Mouse (Mus musculus) liver, embryonic 13.5 days (tissue): Measurements from ENCODE around the gene Rbms3. TPM values are rescaled to one million over a fixed set of nuclear protein-coding genes. Genes with fewer than 3 reads are reported as not detected.

ENCODE experiments used
- ATAC-seq: fragments of 200-750 bp; cut with Nextera tagmentation; 2 replicates; pipeline ENCODE4 v1.8.0; 2017; ENCODE audit warnings: low read depth, mild to moderate bottlenecking, moderate number of reproducible peaks, moderate library complexity
- DNase-seq: peaks from one replicate; pipeline ENCODE4 v3.0.0; 2022
- H3K27ac ChIP-seq: fragments of 300-500 bp; sonication (generic); 2 replicates; pipeline ENCODE4 v1.5.1; 2015; ENCODE audit warnings: moderate library complexity, mild to moderate bottlenecking, inconsistent platforms
- H3K27me3 ChIP-seq: fragments of 300-500 bp; sonication (generic); 2 replicates; pipeline ENCODE4 v1.6.1; 2015; ENCODE audit warnings: mild to moderate bottlenecking, inconsistent platforms
- H3K36me3 ChIP-seq: fragments of 300-500 bp; sonication (generic); 2 replicates; pipeline ENCODE4 v1.6.1; 2015; ENCODE audit warnings: mild to moderate bottlenecking, inconsistent platforms
- H3K4me1 ChIP-seq: fragments of 300-500 bp; sonication (generic); replicated peaks from 2 replicates; pipeline ENCODE4 v1.6.1; 2015; ENCODE audit warnings: inconsistent platforms
- H3K4me2 ChIP-seq: fragments of 300-500 bp; sonication (generic); 2 replicates; pipeline ENCODE4 v1.6.1; 2015; ENCODE audit warnings: inconsistent platforms, mild to moderate bottlenecking, moderate library complexity
- H3K4me3 ChIP-seq: fragments of 300-500 bp; sonication (generic); replicated peaks from 2 replicates; pipeline ENCODE4 v1.5.1; 2015; ENCODE audit warnings: mild to moderate bottlenecking, inconsistent platforms
- H3K9ac ChIP-seq: fragments of 300-500 bp; sonication (generic); 2 replicates; pipeline ENCODE4 v1.6.1; 2015; ENCODE audit warnings: mild to moderate bottlenecking, inconsistent platforms
- H3K9me3 ChIP-seq: fragments of 300-500 bp; sonication (generic); replicated peaks from 2 replicates; pipeline ENCODE4 v1.6.1; 2016; ENCODE audit warnings: inconsistent platforms
- WGBS: fragments of 180-500 bp; shearing (Covaris S2); methylation state at CpG from one replicate; pipeline ENCODE4 v1.1.7; 2015; ENCODE audit not compliant: insufficient replicate concordance; 5-methylcytosine and 5-hydroxymethylcytosine counted together
- polyA plus RNA-seq: library from polyadenylated mRNA; unstranded; fragments of >200 nt; fragmentation: Nextera tagmentation; extraction: Ambion mirVana; gene quantifications from 2 replicates; pipeline ENCODE4 v1.2.1, GENCODE M21; 2015

Gene Rbms3
- polyA plus RNA-seq, 1 experiment from 2014 or later = 5.1 TPM

- no peaks in the 10 kb centered on the region for H3K4me1 ChIP-seq
- ATAC-seq (no peak), DNase-seq (no peak)
- no peaks in the 10 kb centered on the region for H3K36me3 ChIP-seq
- H3K4me2 ChIP-seq = no peak overlapping the region
- WGBS = 42% methylated on average over 2 of the region's 2 CpGs
- no peaks in the 10 kb centered on the region for H3K27me3 ChIP-seq
- no peak overlapping the region for H3K27ac ChIP-seq
- no peak overlapping the region for H3K4me3 ChIP-seq
- no peaks in the 10 kb centered on the region for H3K9me3 ChIP-seq
- no peak overlapping the region for H3K9ac ChIP-seq
Measured at GRCm38 (mm10) chr9:116676445-116676844, 953.3 kb downstream of the Rbms3 start.

GRCm38 (mm10) chr9:116674191-116674590 lies 955.5 kb downstream of the Rbms3 start:
- H3K36me3 ChIP-seq = no peaks in the 10 kb centered on the region
- ATAC-seq = no peak
- no peak overlapping the region for H3K4me3 ChIP-seq
- no peaks in the 10 kb centered on the region for H3K27me3 ChIP-seq
- H3K4me1 ChIP-seq = no peaks in the 10 kb centered on the region
- H3K27ac ChIP-seq = no peak overlapping the region
- no peak for DNase-seq
- 80% methylated on average over 4 of the region's 4 CpGs for WGBS
- no peaks in the 10 kb centered on the region for H3K9me3 ChIP-seq
- no peak overlapping the region for H3K9ac ChIP-seq
- H3K4me2 ChIP-seq = no peak overlapping the region

GRCm38 (mm10) chr9:116661026-116661425 lies 968.7 kb downstream of the Rbms3 start:
- no peaks in the 10 kb centered on the region for H3K36me3 ChIP-seq

DNA sequence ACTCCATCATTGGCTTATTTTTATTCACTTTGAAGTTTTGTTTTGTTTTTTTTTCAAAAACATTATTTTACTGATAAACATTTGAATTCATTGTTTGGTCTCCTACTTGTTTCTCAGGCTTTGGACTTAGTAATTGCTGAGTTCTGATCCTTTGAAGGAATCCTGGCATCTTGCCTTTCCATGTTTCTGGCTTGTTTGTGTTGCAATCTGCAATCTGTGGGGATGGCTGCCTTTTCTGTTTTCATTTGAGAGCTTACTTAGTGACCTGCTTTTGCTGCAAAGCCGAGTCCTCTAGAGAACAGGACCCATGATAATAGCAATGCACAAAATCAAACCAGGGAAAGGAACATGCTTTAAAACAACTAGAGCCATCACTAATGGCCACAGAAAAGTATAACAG lies 969.8 kb downstream of the Rbms3 start:
- Histone ChIP-seq H3K27me3 (no peaks in the 10 kb centered on the region), H3K4me2 (no peak overlapping the region), H3K9ac (no peak overlapping the region), H3K36me3 (no peaks in the 10 kb centered on the region), H3K4me3 (no peak overlapping the region), H3K9me3 (no peaks in the 10 kb centered on the region), H3K4me1 (no peaks in the 10 kb centered on the region), H3K27ac (no peak overlapping the region)
- WGBS = 62% methylated on average over 1 of the region's 1 CpGs
- DNase-seq = no peak
- ATAC-seq = no peak

More at GRCm38 (mm10) chr9:116661026-116661425, 968.7 kb downstream of the Rbms3 start:
- no peaks in the 10 kb centered on the region for H3K4me1 ChIP-seq
- H3K4me2 ChIP-seq = no peak overlapping the region
- H3K27ac ChIP-seq = no peak overlapping the region
- DNase-seq (no peak), ATAC-seq (no peak)
- 42% methylated on average over 4 of the region's 4 CpGs for WGBS
- H3K9me3 ChIP-seq = no peaks in the 10 kb centered on the region
- H3K27me3 ChIP-seq = no peaks in the 10 kb centered on the region
- no peak overlapping the region for H3K9ac ChIP-seq
- H3K4me3 ChIP-seq = no peak overlapping the region

- Histone ChIP-seq H3K9me3 (no peaks in the 10 kb centered on the region), H3K4me2 (no peak overlapping the region), H3K27me3 (no peaks in the 10 kb centered on the region), H3K36me3 (no peaks in the 10 kb centered on the region), H3K4me1 (no peaks in the 10 kb centered on the region), H3K27ac (no peak overlapping the region), H3K9ac (no peak overlapping the region), H3K4me3 (no peak overlapping the region)
- DNase-seq (no peak), ATAC-seq (no peak)
- WGBS = 56% methylated on average over 2 of the region's 2 CpGs
Measured at GRCm38 (mm10) chr9:116657141-116657540, 972.6 kb downstream of the Rbms3 start.

GRCm38 (mm10) chr9:116651414-116651813 lies 978.3 kb downstream of the Rbms3 start:
- Histone ChIP-seq H3K27ac (no peak overlapping the region), H3K4me3 (no peak overlapping the region), H3K4me2 (no peak overlapping the region), H3K27me3 (no peaks in the 10 kb centered on the region), H3K9me3 (no peaks in the 10 kb centered on the region), H3K9ac (no peak overlapping the region), H3K36me3 (no peaks in the 10 kb centered on the region), H3K4me1 (no peaks in the 10 kb centered on the region)
- ATAC-seq (no peak), DNase-seq (no peak)
- WGBS = 78% methylated on average over 1 of the region's 1 CpGs

- no peak for DNase-seq
- Histone ChIP-seq H3K4me2 (no peak overlapping the region), H3K27me3 (no peaks in the 10 kb centered on the region), H3K36me3 (no peaks in the 10 kb centered on the region), H3K27ac (no peak overlapping the region), H3K9me3 (no peaks in the 10 kb centered on the region), H3K4me3 (no peak overlapping the region), H3K9ac (no peak overlapping the region), H3K4me1 (no peaks in the 10 kb centered on the region)
- ATAC-seq = no peak
- 62% methylated on average over 4 of the region's 4 CpGs for WGBS
Measured at GRCm38 (mm10) chr9:116649955-116650354, 979.8 kb downstream of the Rbms3 start.

GRCm38 (mm10) chr9:116649086-116649792 lies 980.5 kb downstream of the Rbms3 start:
- Histone ChIP-seq H3K27me3 (no peaks in the 10 kb centered on the region), H3K4me3 (no peak overlapping the region), H3K9me3 (no peaks in the 10 kb centered on the region), H3K9ac (no peak overlapping the region), H3K4me1 (no peaks in the 10 kb centered on the region), H3K36me3 (no peaks in the 10 kb centered on the region), H3K4me2 (no peak overlapping the region), H3K27ac (no peak overlapping the region)
- ATAC-seq (no peak), DNase-seq (no peak)
- 41% methylated on average over 9 of the region's 9 CpGs for WGBS

- WGBS = 69% methylated on average over 8 of the region's 8 CpGs
- Histone ChIP-seq H3K4me3 (no peak overlapping the region), H3K9ac (no peak overlapping the region), H3K4me1 (no peaks in the 10 kb centered on the region), H3K27ac (no peak overlapping the region), H3K9me3 (no peaks in the 10 kb centered on the region), H3K27me3 (no peaks in the 10 kb centered on the region), H3K36me3 (no peaks in the 10 kb centered on the region), H3K4me2 (no peak overlapping the region)
- DNase-seq = no peak
- ATAC-seq = no peak
Measured at GRCm38 (mm10) chr9:116644616-116645015, 985.1 kb downstream of the Rbms3 start.

GRCm38 (mm10) chr9:116640302-116640679 lies 989.4 kb downstream of the Rbms3 start:
- DNase-seq = no peak
- 40% methylated on average over 4 of the region's 4 CpGs for WGBS
- Histone ChIP-seq H3K9ac (no peak overlapping the region), H3K36me3 (no peaks in the 10 kb centered on the region), H3K4me1 (no peaks in the 10 kb centered on the region), H3K4me2 (no peak overlapping the region), H3K27me3 (no peaks in the 10 kb centered on the region), H3K9me3 (no peaks in the 10 kb centered on the region), H3K27ac (no peak overlapping the region), H3K4me3 (no peak overlapping the region)
- no peak for ATAC-seq

- no peak overlapping the region for H3K4me2 ChIP-seq
- ATAC-seq (no peak), DNase-seq (no peak)
- no peaks in the 10 kb centered on the region for H3K27me3 ChIP-seq
- H3K4me3 ChIP-seq = no peak overlapping the region
- H3K27ac ChIP-seq = no peak overlapping the region
- H3K4me1 ChIP-seq = no peaks in the 10 kb centered on the region
- H3K36me3 ChIP-seq = no peaks in the 10 kb centered on the region
- no peaks in the 10 kb centered on the region for H3K9me3 ChIP-seq
- no peak overlapping the region for H3K9ac ChIP-seq
- 47% methylated on average over 8 of the region's 8 CpGs for WGBS
Measured at GRCm38 (mm10) chr9:116639597-116640301, 990.0 kb downstream of the Rbms3 start.

GRCm38 (mm10) chr9:116633786-116634185 lies 995.9 kb downstream of the Rbms3 start:
- H3K36me3 ChIP-seq = no peaks in the 10 kb centered on the region
- no peak for ATAC-seq
- H3K9ac ChIP-seq = no peak overlapping the region
- H3K27me3 ChIP-seq = no peaks in the 10 kb centered on the region
- H3K4me3 ChIP-seq = no peak overlapping the region
- H3K9me3 ChIP-seq = 0 out of 2 replicates have a peak, but pooled peaks cover 5% of the 10 kb centered on the region
- H3K4me2 ChIP-seq = no peak overlapping the region
- no peaks in the 10 kb centered on the region for H3K4me1 ChIP-seq
- H3K27ac ChIP-seq = no peak overlapping the region
- no peak for DNase-seq
- WGBS = 57% methylated on average over 5 of the region's 5 CpGs
